Mouse (Mus musculus): ENCODE measurements around the gene Map3k5. TPM values are rescaled to one million over a fixed set of nuclear protein-coding genes. Genes with fewer than 3 reads are reported as not detected.

Gene Map3k5
- polyA plus RNA-seq, 1 experiment from 2014 or later, result 0.82 TPM

- Histone ChIP-seq H3K4me1 (no peaks in the 10 kb centered on the region), H3K36me3 (no peaks in the 10 kb centered on the region), H3K27me3 (no peaks in the 10 kb centered on the region), H3K4me3 (no peak overlapping the region), H3K27ac (replicated peaks) (no peak overlapping the region), H3K4me2 (replicated peaks) (no peak overlapping the region), H3K9ac (replicated peaks) (no peak overlapping the region), H3K9me3 (no peaks in the 10 kb centered on the region)
- no peak for ATAC-seq (ENCODE audit: low FRiP score, low read depth)
- 95% methylated on average over 12 of the region's 12 CpGs for WGBS
Measured at GRCm38 (mm10) chr10:19973321-19974108, 39.2 kb downstream of the Map3k5 start.

GRCm38 (mm10) chr10:19977557-19977956 lies 43.3 kb downstream of the Map3k5 start:
- Histone ChIP-seq H3K9ac (replicated peaks) (no peak overlapping the region), H3K4me3 (no peak overlapping the region), H3K4me1 (no peaks in the 10 kb centered on the region), H3K27me3 (no peaks in the 10 kb centered on the region), H3K9me3 (no peaks in the 10 kb centered on the region), H3K27ac (replicated peaks) (no peak overlapping the region), H3K36me3 (no peaks in the 10 kb centered on the region), H3K4me2 (replicated peaks) (no peak overlapping the region)
- 79% methylated on average over 3 of the region's 3 CpGs for WGBS
- ATAC-seq (ENCODE audit: low FRiP score, low read depth), result no peak

- H3K9me3 ChIP-seq, result no peaks in the 10 kb centered on the region
- H3K36me3 ChIP-seq, result no peaks in the 10 kb centered on the region
- H3K9ac ChIP-seq (replicated peaks), result no peak overlapping the region
- ATAC-seq (ENCODE audit: low FRiP score, low read depth), result no peak
- WGBS, result 93% methylated on average over 5 of the region's 5 CpGs
- no peak overlapping the region for H3K27ac ChIP-seq (replicated peaks)
- H3K4me1 ChIP-seq, result no peaks in the 10 kb centered on the region
- no peak overlapping the region for H3K4me3 ChIP-seq
- H3K27me3 ChIP-seq, result no peaks in the 10 kb centered on the region
- no peak overlapping the region for H3K4me2 ChIP-seq (replicated peaks)
Measured at GRCm38 (mm10) chr10:19978662-19979199, 44.5 kb downstream of the Map3k5 start.

DNA sequence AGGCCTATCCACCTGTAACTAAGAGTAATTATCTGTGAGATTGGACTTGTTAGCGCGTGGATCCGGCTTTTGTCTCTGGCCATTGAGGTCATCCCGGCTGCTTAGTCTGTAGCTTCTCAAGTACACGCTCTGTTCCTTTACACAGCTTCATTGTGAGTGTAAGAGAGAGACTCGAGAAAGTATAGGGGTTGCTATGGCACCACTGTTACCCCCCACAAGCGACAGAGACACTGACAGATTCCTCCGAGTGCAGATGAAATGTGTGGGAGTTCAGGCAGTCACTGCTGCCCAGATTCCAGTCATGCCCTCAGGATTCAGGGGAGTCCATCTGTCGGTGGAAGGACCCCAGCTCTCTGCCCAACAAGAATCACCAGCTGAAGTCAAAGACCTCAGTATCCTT lies 53.5 kb downstream of the Map3k5 start:
- 73% methylated on average over 9 of the region's 9 CpGs for WGBS
- H3K9ac ChIP-seq (replicated peaks), result no peak overlapping the region
- no peaks in the 10 kb centered on the region for H3K36me3 ChIP-seq
- no peak overlapping the region for H3K4me2 ChIP-seq (replicated peaks)
- H3K4me1 ChIP-seq, result no peaks in the 10 kb centered on the region
- H3K27me3 ChIP-seq, result no peaks in the 10 kb centered on the region
- ATAC-seq (ENCODE audit: low FRiP score, low read depth), result no peak
- no peak overlapping the region for H3K27ac ChIP-seq (replicated peaks)
- no peaks in the 10 kb centered on the region for H3K9me3 ChIP-seq
- no peak overlapping the region for H3K4me3 ChIP-seq

DNA sequence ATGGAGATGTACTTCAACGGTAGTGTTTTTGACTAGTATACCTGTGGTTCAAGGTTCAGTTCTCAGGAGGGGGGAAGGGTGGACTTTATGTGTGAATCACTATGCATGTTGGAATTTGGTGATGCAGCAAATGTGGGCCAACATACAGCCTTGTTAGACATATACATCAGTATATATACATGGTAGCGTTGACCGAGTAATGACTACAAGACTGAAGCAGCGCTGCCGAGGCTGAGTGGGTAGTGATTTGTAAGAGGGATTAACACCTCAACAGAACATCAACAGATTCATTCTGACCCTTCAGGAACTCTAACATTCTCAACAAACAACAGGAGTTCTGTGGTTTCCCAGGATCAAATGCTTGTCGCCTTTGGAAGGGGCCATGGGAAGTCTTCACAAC lies 55.7 kb downstream of the Map3k5 start:
- H3K27me3 ChIP-seq, result no peaks in the 10 kb centered on the region
- WGBS, result 88% methylated on average over 6 of the region's 6 CpGs
- H3K4me3 ChIP-seq, result no peak overlapping the region
- no peak for ATAC-seq (ENCODE audit: low FRiP score, low read depth)
- no peaks in the 10 kb centered on the region for H3K9me3 ChIP-seq
- no peaks in the 10 kb centered on the region for H3K4me1 ChIP-seq
- H3K4me2 ChIP-seq (replicated peaks), result no peak overlapping the region
- no peaks in the 10 kb centered on the region for H3K36me3 ChIP-seq
- H3K27ac ChIP-seq (replicated peaks), result no peak overlapping the region
- no peak overlapping the region for H3K9ac ChIP-seq (replicated peaks)

DNA sequence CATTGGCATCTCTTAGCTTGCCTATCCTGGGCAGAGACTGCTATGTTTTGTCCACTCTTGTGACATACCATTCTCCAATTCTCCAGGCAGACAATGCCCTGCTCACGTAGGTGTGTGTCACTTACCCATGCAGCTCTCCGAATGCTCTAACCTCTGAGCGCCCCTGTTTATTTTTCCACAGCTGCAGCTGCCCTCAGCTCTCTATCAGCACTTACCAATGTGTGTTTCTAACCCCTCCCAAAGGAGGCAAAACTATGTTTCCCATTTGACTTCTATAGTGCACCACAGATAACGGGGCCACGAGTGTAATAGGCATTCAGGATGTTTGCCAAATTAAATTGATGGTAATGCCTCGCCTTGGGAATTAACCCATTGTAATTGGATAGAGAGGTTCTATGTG lies 56.4 kb downstream of the Map3k5 start:
- Histone ChIP-seq H3K4me1 (no peaks in the 10 kb centered on the region), H3K4me3 (no peak overlapping the region), H3K27me3 (no peaks in the 10 kb centered on the region), H3K9me3 (no peaks in the 10 kb centered on the region), H3K4me2 (replicated peaks) (no peak overlapping the region), H3K27ac (replicated peaks) (no peak overlapping the region), H3K36me3 (no peaks in the 10 kb centered on the region), H3K9ac (replicated peaks) (no peak overlapping the region)
- ATAC-seq (ENCODE audit: low FRiP score, low read depth), result no peak
- WGBS, result 71% methylated on average over 6 of the region's 6 CpGs

DNA sequence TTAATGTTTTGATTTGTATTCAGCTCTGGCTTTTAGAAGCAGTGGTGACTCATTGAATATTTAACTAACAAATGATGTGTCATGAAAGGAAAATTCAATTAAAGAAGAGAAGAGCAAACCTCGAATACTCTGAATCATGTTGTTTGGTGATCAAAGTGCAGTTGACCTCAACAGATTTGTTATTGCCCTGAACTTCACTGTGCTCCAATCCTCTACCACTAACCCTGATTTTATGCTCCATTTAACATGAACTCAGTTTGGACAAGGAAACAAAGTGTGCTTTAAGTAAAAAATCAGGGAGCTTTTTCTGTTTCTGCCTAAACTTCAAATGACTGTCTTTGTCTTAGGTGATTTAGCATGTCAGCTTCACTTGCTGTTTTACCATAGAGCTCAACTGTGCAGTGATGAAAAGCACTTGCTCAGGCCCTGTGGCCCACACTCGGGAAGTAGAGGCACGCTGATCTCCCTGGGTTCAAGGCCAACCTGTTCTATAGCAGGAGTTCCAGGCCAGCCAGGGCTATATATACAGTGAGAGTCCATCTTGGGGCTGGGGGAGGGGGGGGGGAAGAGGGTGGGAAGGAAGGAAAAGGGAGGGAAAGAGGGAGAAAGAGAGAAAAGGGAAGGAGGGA lies 57.1 kb downstream of the Map3k5 start:
- WGBS, result 50% methylated on average over 3 of the region's 3 CpGs
- no peak for ATAC-seq (ENCODE audit: low FRiP score, low read depth)

DNA sequence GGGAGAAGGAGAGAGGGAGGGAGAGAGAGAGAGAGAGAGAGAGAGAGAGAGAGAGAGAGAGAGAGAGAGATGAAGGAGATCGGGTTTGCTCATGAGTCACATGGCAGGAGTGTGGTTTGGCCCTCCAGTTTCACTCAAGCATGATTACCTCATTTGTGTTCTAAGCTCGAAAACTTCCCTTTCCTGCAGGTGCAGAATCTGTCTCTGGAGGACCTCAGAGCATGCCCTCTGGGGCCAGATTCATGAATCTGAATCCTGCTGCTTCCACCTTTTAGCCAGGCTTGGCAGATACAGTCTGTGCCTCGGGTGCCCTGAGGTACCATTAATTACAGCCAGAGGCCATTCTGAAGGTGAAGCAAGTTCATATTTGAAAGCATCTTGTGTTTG lies 57.6 kb downstream of the Map3k5 start:
- WGBS, result 67% methylated on average over 3 of the region's 3 CpGs
- H3K4me3 ChIP-seq, result no peak overlapping the region
- H3K9me3 ChIP-seq, result no peaks in the 10 kb centered on the region
- no peak overlapping the region for H3K27ac ChIP-seq (replicated peaks)
- no peaks in the 10 kb centered on the region for H3K27me3 ChIP-seq
- H3K4me2 ChIP-seq (replicated peaks), result no peak overlapping the region
- no peak overlapping the region for H3K9ac ChIP-seq (replicated peaks)
- H3K4me1 ChIP-seq, result no peaks in the 10 kb centered on the region
- H3K36me3 ChIP-seq, result no peaks in the 10 kb centered on the region
- no peak for ATAC-seq (ENCODE audit: low FRiP score, low read depth)

More for the DNA sequence above, 57.1 kb downstream of the Map3k5 start:
- Histone ChIP-seq H3K27ac (replicated peaks) (no peak overlapping the region), H3K4me3 (no peak overlapping the region), H3K27me3 (no peaks in the 10 kb centered on the region), H3K9ac (replicated peaks) (no peak overlapping the region), H3K4me1 (no peaks in the 10 kb centered on the region), H3K36me3 (no peaks in the 10 kb centered on the region), H3K9me3 (no peaks in the 10 kb centered on the region), H3K4me2 (replicated peaks) (no peak overlapping the region)

- H3K9me3 ChIP-seq, result no peaks in the 10 kb centered on the region
- ATAC-seq (ENCODE audit: low FRiP score, low read depth), result no peak
- H3K4me3 ChIP-seq, result no peak overlapping the region
- no peaks in the 10 kb centered on the region for H3K36me3 ChIP-seq
- 72% methylated on average over 14 of the region's 14 CpGs for WGBS
- H3K4me1 ChIP-seq, result no peaks in the 10 kb centered on the region
- no peak overlapping the region for H3K4me2 ChIP-seq (replicated peaks)
- no peak overlapping the region for H3K27ac ChIP-seq (replicated peaks)
- no peak overlapping the region for H3K9ac ChIP-seq (replicated peaks)
- no peaks in the 10 kb centered on the region for H3K27me3 ChIP-seq
Measured at GRCm38 (mm10) chr10:19994469-19995450, 60.5 kb downstream of the Map3k5 start.

DNA sequence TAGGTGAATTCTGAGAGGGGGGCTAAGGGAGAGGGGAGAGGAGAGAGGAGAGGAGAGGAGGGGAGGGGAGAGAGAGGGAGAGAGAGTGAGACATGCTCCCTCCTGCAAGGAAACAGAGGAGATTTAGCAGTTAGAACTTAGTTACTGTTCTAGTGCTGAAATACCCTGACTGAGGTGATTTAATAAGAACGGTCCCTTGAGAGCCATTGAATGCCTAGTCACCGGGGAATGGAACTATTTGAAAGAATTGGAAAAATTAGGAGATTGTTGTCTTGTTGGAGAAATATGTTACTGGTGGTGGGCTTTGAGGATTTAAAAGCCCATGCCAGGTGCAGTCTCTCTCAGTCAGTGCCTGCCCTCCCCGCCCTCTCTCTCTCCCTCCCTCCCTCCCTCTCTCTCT lies 61.9 kb downstream of the Map3k5 start:
- Histone ChIP-seq H3K4me1 (no peaks in the 10 kb centered on the region), H3K4me3 (no peak overlapping the region), H3K27ac (replicated peaks) (no peak overlapping the region), H3K9me3 (no peaks in the 10 kb centered on the region), H3K4me2 (replicated peaks) (no peak overlapping the region), H3K36me3 (no peaks in the 10 kb centered on the region), H3K9ac (replicated peaks) (no peak overlapping the region), H3K27me3 (no peaks in the 10 kb centered on the region)
- 77% methylated on average over 3 of the region's 3 CpGs for WGBS
- ATAC-seq (ENCODE audit: low FRiP score, low read depth), result no peak

- no peak overlapping the region for H3K4me2 ChIP-seq (replicated peaks)
- peaks cover 5% of the 10 kb centered on the region; the same call in 1 of the 2 replicates for H3K27me3 ChIP-seq
- H3K4me3 ChIP-seq, result no peak overlapping the region
- no peak overlapping the region for H3K27ac ChIP-seq (replicated peaks)
- no peaks in the 10 kb centered on the region for H3K36me3 ChIP-seq
- WGBS, result 81% methylated on average over 4 of the region's 4 CpGs
- peaks cover 11% of the 10 kb centered on the region for H3K4me1 ChIP-seq
- no peak overlapping the region for H3K9ac ChIP-seq (replicated peaks)
- no peaks in the 10 kb centered on the region for H3K9me3 ChIP-seq
- no peak for ATAC-seq (ENCODE audit: low FRiP score, low read depth)
Measured at GRCm38 (mm10) chr10:19999703-20000407, 65.6 kb downstream of the Map3k5 start.
